In the genomic region with DNA sequence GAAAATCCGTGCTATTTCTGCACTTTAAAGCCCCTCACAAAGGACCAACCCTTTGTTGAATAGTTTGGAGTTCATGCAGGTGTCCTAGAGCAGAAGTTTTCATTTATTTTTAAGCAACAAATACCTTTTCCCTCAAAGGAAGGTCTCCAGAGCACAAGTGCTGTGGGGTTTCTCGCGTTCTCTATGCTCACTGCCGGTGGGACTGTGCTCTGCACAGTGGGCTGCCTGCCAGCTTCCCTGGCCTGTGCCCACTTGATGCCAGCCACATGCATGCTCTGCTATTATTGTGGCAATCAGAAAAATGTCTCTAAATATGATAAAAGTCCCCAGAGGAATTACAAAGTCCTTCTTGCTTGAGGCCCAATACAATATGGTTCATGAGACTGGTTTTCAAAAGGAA, we compare ENCODE assay signal across 10 mouse cellular contexts.
DNase-seq lines count a peak whose midpoint lies in the region; ATAC-seq and TF ChIP-seq lines count a peak whose summit lies in the region.
"Had no signal": no experiment of that assay in that cellular context is flagged by ENCODE, and none has a peak within 500 bp of the region (broad histone marks: within the 10 kb centered on the region; RNA-seq: fewer than 3 reads in every experiment).

No protein-coding gene starts in this region.

- H3K79me2 ChIP-seq in liver, adult 2 months (ENCODE audit: control insufficient read depth, insufficient read depth, low read length), result no peaks in the 10 kb centered on the region; the same call in 1 of the 2 replicates

- ATAC-seq in heart, embryonic 15.5 days (replicated peaks; ENCODE audit: insufficient number of reproducible peaks, insufficient read depth, low FRiP score, low read depth), result no peak
- no peak for ATAC-seq in embryonic facial prominence, embryonic 15.5 days (ENCODE audit: insufficient number of reproducible peaks, low FRiP score, low TSS enrichment, low read depth)
- ATAC-seq in midbrain, embryonic 15.5 days (replicated peaks), result peak; percentile 56; the same call in 1 of the 2 replicates

- H3K4me1 ChIP-seq in heart, embryonic 15.5 days (replicated peaks), result peaks cover 31% of the 10 kb centered on the region
- peaks cover 7% of the 10 kb centered on the region; the same call in 1 of the 2 replicates for H3K4me1 ChIP-seq in liver, adult 2 months (ENCODE audit: control insufficient read depth, insufficient read depth, low read length)
- H3K4me1 ChIP-seq in embryonic facial prominence, embryonic 15.5 days, result peaks cover 15% of the 10 kb centered on the region
- H3K4me1 ChIP-seq in midbrain, embryonic 15.5 days, result peaks cover 14% of the 10 kb centered on the region

- H3K4me2 ChIP-seq in heart, embryonic 15.5 days, result no peak overlapping the region
- no peak overlapping the region for H3K4me2 ChIP-seq in embryonic facial prominence, embryonic 15.5 days (replicated peaks)
- no peak overlapping the region for H3K4me2 ChIP-seq in midbrain, embryonic 15.5 days
- H3K4me2 ChIP-seq: limb, embryonic 13.5 days had no signal

- H3K27ac ChIP-seq in heart, embryonic 15.5 days, result peak overlapping the region; percentile 61
- H3K27ac ChIP-seq in liver, adult 2 months (replicated peaks; ENCODE audit: insufficient read depth, low read depth, low read length), result peak overlapping the region; percentile 35; the same call in 1 of the 2 replicates
- peak overlapping the region; percentile 52; the same call in 1 of the 2 replicates for H3K27ac ChIP-seq in embryonic facial prominence, embryonic 15.5 days (replicated peaks)
- 0 out of 2 replicates have a peak overlapping the region, but pooled peaks have one; percentile 43 for H3K27ac ChIP-seq in midbrain, embryonic 15.5 days
- H3K27ac ChIP-seq: limb, embryonic 13.5 days had no signal

- no peak for TF ChIP-seq POLR2A in liver, adult 2 months (IDR thresholded peaks at IDR 0.05; ENCODE audit: extremely low read depth, insufficient read depth, low read length)

- no peak for DNase-seq in heart, postnatal 14 days
- no peak for DNase-seq in liver, adult 2 months (ENCODE audit: extremely low read depth, low read depth, low spot score)
- no peak for DNase-seq in liver
- DNase-seq in spleen, adult 18-20 months, result no peak
- no peak for DNase-seq in kidney, postnatal 36 days
- DNase-seq: kidney, postnatal 4 days had no signal

- intact Hi-C loops in heart, postnatal 14 days (cut with DNase I), result loop anchor here (5.0 kb wide), 2 partner anchors 35 to 85 kb away; no protein-coding TSS in a partner anchor

- H3K36me3 ChIP-seq in heart, embryonic 15.5 days, result no peaks in the 10 kb centered on the region
- no peaks in the 10 kb centered on the region for H3K36me3 ChIP-seq in liver, adult 2 months (ENCODE audit: control insufficient read depth, insufficient read depth, low read length)
- no peaks in the 10 kb centered on the region for H3K36me3 ChIP-seq in embryonic facial prominence, embryonic 15.5 days
- no peaks in the 10 kb centered on the region for H3K36me3 ChIP-seq in midbrain, embryonic 15.5 days (replicated peaks)
- H3K36me3 ChIP-seq: limb, embryonic 13.5 days had no signal

- TF ChIP-seq CTCF in liver, adult 2 months (IDR thresholded peaks at IDR 0.05; ENCODE audit: low read depth, low read length), result no peak

- no peak overlapping the region for H3K9ac ChIP-seq in heart, embryonic 15.5 days
- no peak overlapping the region for H3K9ac ChIP-seq in liver, adult 2 months (ENCODE audit: low read depth, low read length)
- H3K9ac ChIP-seq in embryonic facial prominence, embryonic 15.5 days, result no peak overlapping the region
- H3K9ac ChIP-seq in midbrain, embryonic 15.5 days, result no peak overlapping the region
- H3K9ac ChIP-seq: limb, embryonic 13.5 days had no signal

- no peaks in the 10 kb centered on the region for H3K9me3 ChIP-seq in heart, embryonic 15.5 days (replicated peaks)
- H3K9me3 ChIP-seq in embryonic facial prominence, embryonic 15.5 days (replicated peaks), result no peaks in the 10 kb centered on the region
- H3K9me3 ChIP-seq in midbrain, embryonic 15.5 days, result no peaks in the 10 kb centered on the region
- H3K9me3 ChIP-seq: limb, embryonic 13.5 days had no signal

- no peaks in the 10 kb centered on the region for H3K27me3 ChIP-seq in heart, embryonic 15.5 days
- no peaks in the 10 kb centered on the region for H3K27me3 ChIP-seq in liver, adult 2 months (ENCODE audit: control insufficient read depth, insufficient read depth, low read length)
- H3K27me3 ChIP-seq in embryonic facial prominence, embryonic 15.5 days, result no peaks in the 10 kb centered on the region
- no peaks in the 10 kb centered on the region for H3K27me3 ChIP-seq in midbrain, embryonic 15.5 days (replicated peaks)
- H3K27me3 ChIP-seq: limb, embryonic 13.5 days had no signal

- no peak overlapping the region for H3K4me3 ChIP-seq in heart, embryonic 15.5 days
- H3K4me3 ChIP-seq in liver, adult 2 months (ENCODE audit: insufficient read depth, low read depth, low read length), result no peak overlapping the region
- H3K4me3 ChIP-seq in embryonic facial prominence, embryonic 15.5 days (replicated peaks), result no peak overlapping the region
- H3K4me3 ChIP-seq in midbrain, embryonic 15.5 days, result no peak overlapping the region
- H3K4me3 ChIP-seq: limb, embryonic 13.5 days had no signal

- 37% methylated on average over 4 of the region's 4 CpGs for WGBS in heart, embryonic 15.5 days
- WGBS in liver, adult 2 months, result 83% methylated on average over 4 of the region's 4 CpGs
- 38% methylated on average over 4 of the region's 4 CpGs for WGBS in embryonic facial prominence, embryonic 15.5 days
- WGBS in midbrain, embryonic 15.5 days, result 20% methylated on average over 4 of the region's 4 CpGs
